Mouse (Mus musculus) embryonic facial prominence, embryonic 12.5 days (tissue): ENCODE measurements at regions not wholly inside any gene's neighbourhood (a gene's known extent, or its start where the extent isn't known, plus 50 kb on each side); places are given as distances from the start of the nearest gene placed in this dataset.

ENCODE experiments used
- ATAC-seq: fragments of 200-750 bp; cut with Nextera tagmentation; 2 replicates; pipeline ENCODE4 v1.8.0; 2017; ENCODE audit not compliant: insufficient number of reproducible peaks, insufficient read depth, low FRiP score, low TSS enrichment
- H3K27ac ChIP-seq: fragments of 300-500 bp; sonication (generic); 2 replicates; pipeline ENCODE4 v1.5.1; 2016; ENCODE audit warnings: mild to moderate bottlenecking
- H3K27me3 ChIP-seq: fragments of 300-500 bp; sonication (generic); 2 replicates; pipeline ENCODE4 v1.6.1; 2016; ENCODE audit warnings: mild to moderate bottlenecking, moderate library complexity
- H3K36me3 ChIP-seq: fragments of 300-500 bp; sonication (generic); 2 replicates; pipeline ENCODE4 v1.6.1; 2016; ENCODE audit warnings: mild to moderate bottlenecking
- H3K4me1 ChIP-seq: fragments of 300-500 bp; sonication (generic); 2 replicates; pipeline ENCODE4 v1.6.1; 2016
- H3K4me2 ChIP-seq: fragments of 300-500 bp; sonication (generic); replicated peaks from 2 replicates; pipeline ENCODE4 v1.6.1; 2016; ENCODE audit warnings: mild to moderate bottlenecking, moderate library complexity
- H3K4me3 ChIP-seq: fragments of 300-500 bp; sonication (generic); 2 replicates; pipeline ENCODE4 v1.5.1; 2016; ENCODE audit warnings: mild to moderate bottlenecking
- H3K9ac ChIP-seq: fragments of 300-500 bp; sonication (generic); 2 replicates; pipeline ENCODE4 v1.6.1; 2016; ENCODE audit warnings: mild to moderate bottlenecking, moderate library complexity
- H3K9me3 ChIP-seq: fragments of 300-500 bp; sonication (generic); 2 replicates; pipeline ENCODE4 v1.6.1; 2016; ENCODE audit warnings: mild to moderate bottlenecking, moderate library complexity
- WGBS: fragments of 180-500 bp; shearing (Covaris S2); methylation state at CpG from one replicate; pipeline ENCODE4 v1.1.7; 2016; 5-methylcytosine and 5-hydroxymethylcytosine counted together

GRCm38 (mm10) chr4:32074399-32075296, 110.8 kb downstream of the Map3k7 start:
- H3K27ac ChIP-seq = no peak overlapping the region
- no peaks in the 10 kb centered on the region; the same call in 1 of the 2 replicates for H3K4me1 ChIP-seq
- H3K9ac ChIP-seq = peak overlapping the region; percentile 21; the same call in 1 of the 2 replicates
- peak overlapping the region; percentile 43 for H3K4me2 ChIP-seq
- H3K4me3 ChIP-seq = peak overlapping the region; percentile 13; the same call in 1 of the 2 replicates
- peaks cover 13% of the 10 kb centered on the region; the same call in 1 of the 2 replicates for H3K9me3 ChIP-seq
- no peaks in the 10 kb centered on the region for H3K27me3 ChIP-seq
- H3K36me3 ChIP-seq = no peaks in the 10 kb centered on the region
- WGBS = 11% methylated on average over 22 of the region's 22 CpGs
- ATAC-seq = no peak

GRCm38 (mm10) chr4:32076391-32076925, 112.6 kb downstream of the Map3k7 start:
- Histone ChIP-seq H3K9ac (no peak overlapping the region), H3K4me1 (no peaks in the 10 kb centered on the region; the same call in 1 of the 2 replicates), H3K27me3 (no peaks in the 10 kb centered on the region), H3K4me2 (no peak overlapping the region), H3K27ac (no peak overlapping the region), H3K4me3 (no peak overlapping the region), H3K9me3 (no peaks in the 10 kb centered on the region), H3K36me3 (no peaks in the 10 kb centered on the region)
- 57% methylated on average over 12 of the region's 12 CpGs for WGBS
- no peak for ATAC-seq

- Histone ChIP-seq H3K9me3 (no peaks in the 10 kb centered on the region), H3K27me3 (no peaks in the 10 kb centered on the region), H3K9ac (no peak overlapping the region), H3K4me2 (no peak overlapping the region), H3K36me3 (no peaks in the 10 kb centered on the region), H3K4me3 (no peak overlapping the region), H3K4me1 (no peaks in the 10 kb centered on the region), H3K27ac (no peak overlapping the region)
- ATAC-seq = no peak
- WGBS = 24% methylated on average over 8 of the region's 8 CpGs
Observed at GRCm38 (mm10) chr4:32083456-32083855, 119.6 kb downstream of the Map3k7 start.

GRCm38 (mm10) chr4:32084250-32084869, 120.5 kb downstream of the Map3k7 start:
- no peaks in the 10 kb centered on the region for H3K27me3 ChIP-seq
- no peaks in the 10 kb centered on the region for H3K9me3 ChIP-seq
- WGBS = 88% methylated on average over 10 of the region's 10 CpGs
- no peaks in the 10 kb centered on the region for H3K4me1 ChIP-seq
- H3K4me3 ChIP-seq = no peak overlapping the region
- no peak overlapping the region for H3K9ac ChIP-seq
- ATAC-seq = no peak
- H3K36me3 ChIP-seq = no peaks in the 10 kb centered on the region
- no peak overlapping the region for H3K4me2 ChIP-seq
- H3K27ac ChIP-seq = no peak overlapping the region

- 91% methylated on average over 2 of the region's 2 CpGs for WGBS
- no peak overlapping the region for H3K27ac ChIP-seq
- ATAC-seq = no peak
- H3K4me2 ChIP-seq = no peak overlapping the region
- H3K27me3 ChIP-seq = no peaks in the 10 kb centered on the region
- H3K4me1 ChIP-seq = no peaks in the 10 kb centered on the region
- H3K4me3 ChIP-seq = no peak overlapping the region
- no peaks in the 10 kb centered on the region for H3K36me3 ChIP-seq
- no peak overlapping the region for H3K9ac ChIP-seq
- H3K9me3 ChIP-seq = no peaks in the 10 kb centered on the region
Observed at GRCm38 (mm10) chr4:32085040-32085439, 121.1 kb downstream of the Map3k7 start.

- 83% methylated on average over 10 of the region's 10 CpGs for WGBS
- no peaks in the 10 kb centered on the region for H3K4me1 ChIP-seq
Observed at GRCm38 (mm10) chr4:32091086-32091485, 127.2 kb downstream of the Map3k7 start.

GRCm38 (mm10) chr4:32092320-32093041, 128.6 kb downstream of the Map3k7 start:
- H3K4me3 ChIP-seq = no peak overlapping the region
- ATAC-seq = peak; percentile 60; the same call in 1 of the 2 replicates
- no peaks in the 10 kb centered on the region for H3K27me3 ChIP-seq
- H3K36me3 ChIP-seq = no peaks in the 10 kb centered on the region
- no peak overlapping the region for H3K9ac ChIP-seq
- H3K4me1 ChIP-seq = no peaks in the 10 kb centered on the region
- 91% methylated on average over 17 of the region's 17 CpGs for WGBS
- no peak overlapping the region for H3K27ac ChIP-seq
- H3K9me3 ChIP-seq = no peaks in the 10 kb centered on the region
- no peak overlapping the region for H3K4me2 ChIP-seq

More at GRCm38 (mm10) chr4:32091086-32091485, 127.2 kb downstream of the Map3k7 start:
- no peak overlapping the region for H3K4me3 ChIP-seq
- no peaks in the 10 kb centered on the region for H3K36me3 ChIP-seq
- H3K4me2 ChIP-seq = no peak overlapping the region
- no peak overlapping the region for H3K9ac ChIP-seq
- no peak overlapping the region for H3K27ac ChIP-seq
- H3K27me3 ChIP-seq = no peaks in the 10 kb centered on the region
- no peak for ATAC-seq
- no peaks in the 10 kb centered on the region for H3K9me3 ChIP-seq

GRCm38 (mm10) chr4:32098233-32098632, 134.3 kb downstream of the Map3k7 start:
- Histone ChIP-seq H3K4me3 (no peak overlapping the region), H3K4me2 (no peak overlapping the region), H3K36me3 (no peaks in the 10 kb centered on the region), H3K27ac (no peak overlapping the region), H3K9ac (no peak overlapping the region), H3K9me3 (no peaks in the 10 kb centered on the region), H3K4me1 (no peaks in the 10 kb centered on the region), H3K27me3 (no peaks in the 10 kb centered on the region)
- no peak for ATAC-seq
- whole genome bisulfite sequencing = 40% methylated on average over 9 of the region's 9 CpGs

- H3K4me2 ChIP-seq = no peak overlapping the region
- 60% methylated on average over 5 of the region's 5 CpGs for WGBS
- no peak overlapping the region for H3K9ac ChIP-seq
- H3K27me3 ChIP-seq = no peaks in the 10 kb centered on the region
- no peaks in the 10 kb centered on the region for H3K9me3 ChIP-seq
- H3K4me3 ChIP-seq = no peak overlapping the region
- H3K27ac ChIP-seq = no peak overlapping the region
- H3K36me3 ChIP-seq = no peaks in the 10 kb centered on the region
- H3K4me1 ChIP-seq = no peaks in the 10 kb centered on the region
- ATAC-seq = no peak
Observed at GRCm38 (mm10) chr4:32101002-32101401, 137.1 kb downstream of the Map3k7 start.

GRCm38 (mm10) chr4:32106664-32107171, 131.9 kb upstream of the Bach2 start:
- no peak for ATAC-seq
- H3K9ac ChIP-seq = no peak overlapping the region

GRCm38 (mm10) chr4:32122320-32122719, 116.3 kb upstream of the Bach2 start:
- Histone ChIP-seq H3K27ac (no peak overlapping the region), H3K9ac (no peak overlapping the region), H3K9me3 (no peaks in the 10 kb centered on the region), H3K4me3 (no peak overlapping the region), H3K36me3 (no peaks in the 10 kb centered on the region), H3K4me1 (no peaks in the 10 kb centered on the region), H3K27me3 (no peaks in the 10 kb centered on the region), H3K4me2 (no peak overlapping the region)
- ATAC-seq = no peak
- WGBS = 92% methylated on average over 6 of the region's 6 CpGs

More at GRCm38 (mm10) chr4:32106664-32107171, 131.9 kb upstream of the Bach2 start:
- no peak overlapping the region for H3K27ac ChIP-seq
- no peak overlapping the region for H3K4me3 ChIP-seq
- H3K4me2 ChIP-seq = no peak overlapping the region
- no peaks in the 10 kb centered on the region for H3K9me3 ChIP-seq
- H3K4me1 ChIP-seq = no peaks in the 10 kb centered on the region
- 21% methylated on average over 5 of the region's 5 CpGs for WGBS
- H3K27me3 ChIP-seq = no peaks in the 10 kb centered on the region
- no peaks in the 10 kb centered on the region for H3K36me3 ChIP-seq
